Mouse (Mus musculus) lung, postnatal 4 days (tissue): ENCODE data around the gene Cit.
"Not testable (repeated sequence)": the region's sequence is repeated elsewhere in the genome, so short reads cannot be mapped to it uniquely, and the experiment has no call there.

ENCODE experiments used
- DNase-seq, 2 experiments: peaks; one replicate each; pipeline ENCODE4 v3.0.0; 2021

Cit gene

GRCm38 (mm10) chr5:115844766-115845634 is at the start of gene Cit:
Gene Cit, plus strand, starts transcription at chr5:115845278.
- peak; percentile 93 to 95 for DNase-seq

GRCm38 (mm10) chr5:115799016-115799894 is 45.8 kb upstream of the Cit start:
- DNase-seq = no peak

- no peak for DNase-seq
These were observed 45.2 kb upstream of the Cit start for GRCm38 (mm10) chr5:115799895-115800232.

GRCm38 (mm10) chr5:115812262-115812661 is 32.8 kb upstream of the Cit start:
- no peak for DNase-seq

- DNase-seq = no peak
These were observed 28.1 kb upstream of the Cit start for GRCm38 (mm10) chr5:115817022-115817421.

GRCm38 (mm10) chr5:115817655-115818054 is 27.4 kb upstream of the Cit start:
- DNase-seq = not testable (repeated sequence)

GRCm38 (mm10) chr5:115819966-115820365 is 25.1 kb upstream of the Cit start:
- DNase-seq = no peak

GRCm38 (mm10) chr5:115821200-115821599 is 23.9 kb upstream of the Cit start:
- DNase-seq = no peak

- no peak for DNase-seq
These were observed 23.2 kb upstream of the Cit start for GRCm38 (mm10) chr5:115821910-115822309.

- DNase-seq = no peak
These were observed 12.3 kb upstream of the Cit start for GRCm38 (mm10) chr5:115832754-115833153.

GRCm38 (mm10) chr5:115833806-115834205 is 11.3 kb upstream of the Cit start:
- DNase-seq = not testable (repeated sequence)

- DNase-seq = peak in 1 of 2 experiments; percentile 46
These were observed 9.8 kb upstream of the Cit start for GRCm38 (mm10) chr5:115835291-115835690.

GRCm38 (mm10) chr5:115838059-115838458 is 7.0 kb upstream of the Cit start:
- DNase-seq = no peak

GRCm38 (mm10) chr5:115840453-115840852 is 4.6 kb upstream of the Cit start:
- no peak for DNase-seq

GRCm38 (mm10) chr5:115840946-115841775 is 3.9 kb upstream of the Cit start:
- DNase-seq = no peak

GRCm38 (mm10) chr5:115844368-115844765 is 711 bp upstream of the Cit start:
- peak; percentile 33 to 46 for DNase-seq

GRCm38 (mm10) chr5:115845635-115846174 is 627 bp downstream of the Cit start:
- DNase-seq = no peak

GRCm38 (mm10) chr5:115847166-115847565 is 2.1 kb downstream of the Cit start:
- DNase-seq = no peak

- DNase-seq = no peak
These were observed 3.4 kb downstream of the Cit start for GRCm38 (mm10) chr5:115848463-115848862.

GRCm38 (mm10) chr5:115849263-115849829 is 4.3 kb downstream of the Cit start:
- no peak for DNase-seq

GRCm38 (mm10) chr5:115850250-115851028 is 5.4 kb downstream of the Cit start:
- no peak for DNase-seq

- DNase-seq = no peak
These were observed 5.9 kb downstream of the Cit start for GRCm38 (mm10) chr5:115851029-115851365.
